Mouse (Mus musculus): ENCODE results near the gene Zfp385b.

DNA sequence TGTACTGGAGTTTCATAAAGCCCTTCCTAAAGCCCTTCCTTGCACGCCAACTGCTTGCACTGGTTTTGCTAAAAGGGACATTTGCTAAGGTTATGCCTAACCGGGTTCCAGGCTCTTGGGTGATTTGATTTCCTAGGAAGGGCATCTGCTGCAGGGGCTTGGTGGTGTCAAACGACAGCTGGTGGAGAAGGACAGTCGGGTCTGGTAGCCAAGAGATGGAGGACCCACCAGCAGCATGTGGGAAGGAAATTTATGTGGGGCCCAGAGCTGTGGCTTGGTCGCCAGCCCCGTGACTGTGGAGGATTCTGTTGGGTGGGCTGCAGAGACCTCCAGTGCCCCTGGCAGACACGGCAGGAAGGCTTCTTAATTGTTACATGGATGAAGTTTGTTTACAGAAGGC is 348.7 kb downstream of the Zfp385b start:
- TF ChIP-seq POLR2A (IDR thresholded peaks at IDR 0.05; ENCODE audit: extremely low read depth, insufficient read depth, low read length) (no peak), CTCF (IDR thresholded peaks at IDR 0.05; ENCODE audit: extremely low read depth, insufficient read depth, low read length) (no peak)

Measured in cortical plate, adult 2 months (tissue).